Comparison of ENCODE assay signal across 8 mouse cellular contexts in genomic region chr16:31429471-31430155, GRCm38 (mm10). TPM values are rescaled to one million over a fixed set of nuclear protein-coding genes. Genes with fewer than 3 reads are reported as not detected.
DNase-seq lines count a peak whose midpoint lies in the region; ATAC-seq lines count a peak whose summit lies in the region.

No protein-coding gene starts in this region.

- under 1% methylated on average over 49 of the region's 49 CpGs for WGBS in forebrain, embryonic 11.5 days
- WGBS in heart, embryonic 15.5 days: 0% methylated on average over 49 of the region's 49 CpGs
- WGBS in liver, embryonic 12.5 days (ENCODE audit: insufficient replicate concordance): under 1% methylated on average over 49 of the region's 49 CpGs
- under 1% methylated on average over 49 of the region's 49 CpGs for WGBS in stomach, embryonic 14.5 days

- peaks cover 5% of the 10 kb centered on the region; the same call in 1 of the 2 replicates for H3K4me1 ChIP-seq in forebrain, embryonic 11.5 days (replicated peaks; ENCODE audit: control insufficient read depth, insufficient read depth, low read length)
- peaks cover 22% of the 10 kb centered on the region for H3K4me1 ChIP-seq in heart, embryonic 15.5 days (replicated peaks)
- peaks cover 62% of the 10 kb centered on the region for H3K4me1 ChIP-seq in liver, embryonic 12.5 days
- H3K4me1 ChIP-seq in stomach, embryonic 14.5 days (ENCODE audit: control insufficient read depth, insufficient read depth, low read length): peaks cover 11% of the 10 kb centered on the region; the same call in 1 of the 2 replicates

- H3K27me3 ChIP-seq in forebrain, embryonic 11.5 days (ENCODE audit: control insufficient read depth, insufficient read depth, low read length): peaks cover 18% of the 10 kb centered on the region
- H3K27me3 ChIP-seq in heart, embryonic 15.5 days: peaks cover 35% of the 10 kb centered on the region
- peaks cover 48% of the 10 kb centered on the region for H3K27me3 ChIP-seq in liver, embryonic 12.5 days (replicated peaks)
- H3K27me3 ChIP-seq in stomach, embryonic 14.5 days (ENCODE audit: control insufficient read depth, insufficient read depth, low read length): 0 out of 2 replicates have a peak, but pooled peaks cover 5% of the 10 kb centered on the region

- peak overlapping the region; percentile 52 for H3K4me3 ChIP-seq in forebrain, embryonic 11.5 days (ENCODE audit: low read depth, low read length)
- H3K4me3 ChIP-seq in heart, embryonic 15.5 days: peak overlapping the region; percentile 70
- peak overlapping the region; percentile 65 for H3K4me3 ChIP-seq in liver, embryonic 12.5 days
- peak overlapping the region; percentile 58 for H3K4me3 ChIP-seq in stomach, embryonic 14.5 days (ENCODE audit: low read depth, low read length)

- H3K4me2 ChIP-seq in forebrain, embryonic 11.5 days (ENCODE audit: low read depth, low read length, severe bottlenecking): peak overlapping the region; percentile 91
- H3K4me2 ChIP-seq in heart, embryonic 15.5 days: peak overlapping the region; percentile 98
- H3K4me2 ChIP-seq in liver, embryonic 12.5 days: peak overlapping the region; percentile 99
- peak overlapping the region; percentile 98 for H3K4me2 ChIP-seq in stomach, embryonic 14.5 days (replicated peaks; ENCODE audit: low read depth, low read length)

- H3K9ac ChIP-seq in forebrain, embryonic 11.5 days (ENCODE audit: low read length): peak overlapping the region; percentile 77
- H3K9ac ChIP-seq in heart, embryonic 15.5 days: peak overlapping the region; percentile 52
- H3K9ac ChIP-seq in liver, embryonic 12.5 days: peak overlapping the region; percentile 59
- H3K9ac ChIP-seq in stomach, embryonic 14.5 days (replicated peaks; ENCODE audit: low read depth, low read length): peak overlapping the region; percentile 45; the same call in 1 of the 2 replicates

- DNase-seq in CD8-positive naive resting alpha-beta T cell, adult 2 months (ENCODE audit: low read depth in 2 of 2, low spot score in 2 of 2): peak; percentile 70 to 80
- peak; percentile 82 for DNase-seq in c-Kit-positive CD71-positive TER-119-positive erythroid progenitor cells, embryonic 14.5 days (ENCODE audit: low spot score)
- DNase-seq in forebrain, embryonic 11.5 days (ENCODE audit: low spot score): peak; percentile 96
- DNase-seq in kidney, postnatal 14 days: peak; percentile 92
- peak; percentile 45 to 67 for DNase-seq in natural killer cell, adult 2 months (ENCODE audit: low spot score in 2 of 2)

- no peaks in the 10 kb centered on the region for H3K36me3 ChIP-seq in forebrain, embryonic 11.5 days (ENCODE audit: control insufficient read depth, insufficient read depth, low read length)
- no peaks in the 10 kb centered on the region for H3K36me3 ChIP-seq in heart, embryonic 15.5 days
- H3K36me3 ChIP-seq in liver, embryonic 12.5 days: no peaks in the 10 kb centered on the region
- no peaks in the 10 kb centered on the region for H3K36me3 ChIP-seq in stomach, embryonic 14.5 days (ENCODE audit: control insufficient read depth, insufficient read depth, low read length)

- H3K9me3 ChIP-seq in forebrain, embryonic 11.5 days (ENCODE audit: control insufficient read depth, low read length): no peaks in the 10 kb centered on the region
- H3K9me3 ChIP-seq in heart, embryonic 15.5 days (replicated peaks): no peaks in the 10 kb centered on the region
- H3K9me3 ChIP-seq in liver, embryonic 12.5 days (replicated peaks): no peaks in the 10 kb centered on the region
- no peaks in the 10 kb centered on the region for H3K9me3 ChIP-seq in stomach, embryonic 14.5 days (ENCODE audit: control insufficient read depth, low read depth, low read length)

- H3K27ac ChIP-seq in forebrain, embryonic 11.5 days (ENCODE audit: low read depth, low read length): peak overlapping the region; percentile 79
- peak overlapping the region; percentile 40; the same call in 1 of the 2 replicates for H3K27ac ChIP-seq in heart, embryonic 15.5 days
- 0 out of 2 replicates have a peak overlapping the region, but pooled peaks have one; percentile 3 for H3K27ac ChIP-seq in liver, embryonic 12.5 days
- peak overlapping the region; percentile 67; the same call in 1 of the 2 replicates for H3K27ac ChIP-seq in stomach, embryonic 14.5 days (ENCODE audit: low read length)

- ATAC-seq in forebrain, embryonic 11.5 days (replicated peaks; ENCODE audit: low FRiP score): peak; percentile 97
- ATAC-seq in heart, embryonic 15.5 days (replicated peaks; ENCODE audit: insufficient number of reproducible peaks, insufficient read depth, low FRiP score, low read depth): peak; percentile 96
- ATAC-seq in liver, embryonic 12.5 days: peak; percentile 91
- peak; percentile 95 for ATAC-seq in stomach, embryonic 14.5 days (ENCODE audit: insufficient number of reproducible peaks, insufficient read depth, low FRiP score, low read depth)

RNA-seq across cellular contexts. Expression of gene Bdh1, which starts 7.5 kb away (rescaled TPM):
- 30.0 and 35.9 TPM in 2 replicates for polyA plus RNA-seq in forebrain, embryonic 11.5 days (2014; fragmentation: Nextera tagmentation; extraction: Ambion mirVana)
- 8.4 and 10.9 TPM in 2 replicates for polyA plus RNA-seq in heart, embryonic 15.5 days (2015; fragmentation: Nextera tagmentation; extraction: Ambion mirVana)
- 45.8 and 46.6 TPM in 2 replicates for polyA plus RNA-seq in liver, embryonic 12.5 days (2016; fragmentation: Nextera tagmentation; extraction: Ambion mirVana)
- polyA plus RNA-seq in stomach, embryonic 14.5 days (2014; fragmentation: Nextera tagmentation; extraction: Ambion mirVana): 30.0 TPM in 2 replicates

Comparison
In these comparisons a context has a peak if more than half of its experiments do, and no peak if none do; other contexts are left out.
1. Peak in every context shown above with its lines: DNase-seq, ATAC-seq, H3K4me3 ChIP-seq and H3K27ac ChIP-seq.
2. H3K27ac ChIP-seq: peak in every context shown above with its lines; median percentile 79 in forebrain, embryonic 11.5 days; 67 in stomach, embryonic 14.5 days; 40 in heart, embryonic 15.5 days; 3 in liver, embryonic 12.5 days.